In genomic region chr8:46546431-46547176, GRCm38 (mm10) we compare ENCODE assay signal across 8 mouse cellular contexts. TPM values are rescaled to one million over a fixed set of nuclear protein-coding genes. Genes with fewer than 3 reads are reported as not detected.
DNase-seq lines count a peak whose midpoint lies in the region; TF ChIP-seq lines count a peak whose summit lies in the region.
"Had no signal": no experiment of that assay in that cellular context is flagged by ENCODE, and none has a peak within 500 bp of the region (broad histone marks: within the 10 kb centered on the region; RNA-seq: fewer than 3 reads in every experiment).

No protein-coding gene starts in this region.

- intact Hi-C loops in gastrocnemius, postnatal 14 days (cut with DNase I; ENCODE audit: low total_unique reads): loop anchor here (2.0 to 10.0 kb wide), 3 partner anchors 72 to 362 kb away; partner anchors contain the start of gene Acsl1

- peak in 1 of 2 experiments; percentile 41; a peak in 2 of 4 replicates for TF ChIP-seq POLR2A in MEL (IDR thresholded peaks at IDR 0.05; ENCODE audit: control insufficient read depth in 1 of 2, insufficient read depth in 1 of 2, low read depth in 1 of 2, low read length in 2 of 2, poor library complexity in 1 of 2)
- TF ChIP-seq POLR2A in thymus, adult 2 months (IDR thresholded peaks at IDR 0.05; ENCODE audit: control insufficient read depth, extremely low read depth, insufficient read depth, low read length, poor library complexity): no peak

- H3K79me2 ChIP-seq in MEL (ENCODE audit: control insufficient read depth, insufficient read depth, low read length, poor library complexity): no peaks in the 10 kb centered on the region

- no peaks in the 10 kb centered on the region for H3K9me3 ChIP-seq in MEL (replicated peaks; ENCODE audit: insufficient read depth, low read length)
- H3K9me3 ChIP-seq: limb, embryonic 12.5 days had no signal

- no peak for TF ChIP-seq CTCF in MEL (IDR thresholded peaks at IDR 0.05 in 2 of 3, conservative IDR thresholded peaks at IDR 0.05 in 1 of 3; ENCODE audit: control insufficient read depth in 1 of 3, insufficient read depth in 1 of 3, low read depth in 2 of 3, low read length in 3 of 3, poor library complexity in 1 of 3, severe bottlenecking in 1 of 3)
- TF ChIP-seq CTCF in thymus, adult 2 months (IDR thresholded peaks at IDR 0.05; ENCODE audit: borderline replicate concordance, control insufficient read depth, extremely low read depth, insufficient read depth, low read length, poor library complexity): no peak

- peaks cover 5 to 9% of the 10 kb centered on the region in 2 experiments; a peak in 3 of 4 replicates for H3K4me1 ChIP-seq in MEL (ENCODE audit: control insufficient read depth in 1 of 2, insufficient read depth in 2 of 2, low read length in 2 of 2)
- no peaks in the 10 kb centered on the region for H3K4me1 ChIP-seq in thymus, adult 2 months (replicated peaks; ENCODE audit: control insufficient read depth, insufficient read depth, low read length)

- H3K9ac ChIP-seq in MEL (ENCODE audit: control insufficient read depth, low read depth, low read length, poor library complexity, severe bottlenecking): peak overlapping the region; percentile 57
- H3K9ac ChIP-seq: limb, embryonic 12.5 days had no signal

- no peaks in the 10 kb centered on the region for H3K27me3 ChIP-seq in MEL (ENCODE audit: control insufficient read depth in 1 of 2, insufficient read depth in 2 of 2, low read length in 2 of 2)
- no peaks in the 10 kb centered on the region; the same call in 1 of the 2 replicates for H3K27me3 ChIP-seq in thymus, adult 2 months (ENCODE audit: control insufficient read depth, insufficient read depth, low read length)
- H3K27me3 ChIP-seq: limb, embryonic 12.5 days had no signal

- peak overlapping the region; percentile 46 to 50 for H3K4me3 ChIP-seq in MEL (ENCODE audit: control insufficient read depth in 1 of 2, insufficient read depth in 1 of 2, low read depth in 2 of 2, low read length in 2 of 2)
- H3K4me3 ChIP-seq in thymus, adult 2 months (ENCODE audit: control insufficient read depth, insufficient read depth, low read length): no peak overlapping the region
- H3K4me3 ChIP-seq: limb, embryonic 12.5 days had no signal

- peak overlapping the region; percentile 86 for H3K27ac ChIP-seq in MEL (ENCODE audit: control insufficient read depth, low read depth, low read length)
- H3K27ac ChIP-seq in thymus, adult 2 months (ENCODE audit: control insufficient read depth, insufficient read depth, low read length): no peak overlapping the region
- H3K27ac ChIP-seq: limb, embryonic 12.5 days had no signal

- 59% methylated on average over 11 of the region's 11 CpGs for WGBS in thymus, adult 2 months

- TF ChIP-seq EP300 in MEL (IDR thresholded peaks at IDR 0.05; ENCODE audit: low read depth in 1 of 2, low read length in 2 of 2): peak; percentile 94 to 97

- DNase-seq in 416B (ENCODE audit: low read depth) (peak; percentile 98), MEL (ENCODE audit: low read depth, low spot score) (peak; percentile 94)
- DNase-seq in gastrocnemius, postnatal 14 days: peak; percentile 29
- DNase-seq in kidney, postnatal 36 days: peak; percentile 91 to 92
- DNase-seq in yolk sac, embryonic 10.5 days (ENCODE audit: low spot score): peak; percentile 31
- no peak for DNase-seq in layer of hippocampus, postnatal 14 days (ENCODE audit: low spot score in 2 of 2)
- no peak for DNase-seq in thymus, adult 2 months

- no peak; the same call in 1 of the 2 replicates for TF ChIP-seq RAD21 in MEL (IDR thresholded peaks at IDR 0.05; ENCODE audit: low read depth, low read length)

- H3K36me3 ChIP-seq in MEL (ENCODE audit: control insufficient read depth in 1 of 2, insufficient read depth in 2 of 2, low read length in 2 of 2): peaks cover 0 to 15% of the 10 kb centered on the region in 2 experiments; a peak in 2 of 4 replicates
- no peaks in the 10 kb centered on the region for H3K36me3 ChIP-seq in thymus, adult 2 months (ENCODE audit: control insufficient read depth, insufficient read depth, low read length)
- H3K36me3 ChIP-seq: limb, embryonic 12.5 days had no signal

TF ChIP-seq in MEL, 35 proteins besides CTCF, POLR2A, EP300 and RAD21:
- peak; percentile 95 for TF ChIP-seq ETS1 (IDR thresholded peaks at IDR 0.05; ENCODE audit: low read depth, low read length)
- TF ChIP-seq ZNF384 (IDR thresholded peaks at IDR 0.05; ENCODE audit: low read depth, low read length): no peak; the same call in 1 of the 2 replicates
- no peak; the same call in 1 of the 2 replicates for TF ChIP-seq TBP (IDR thresholded peaks at IDR 0.05; ENCODE audit: low read depth, low read length)
- peak; percentile 75 for TF ChIP-seq GABPA (IDR thresholded peaks at IDR 0.05; ENCODE audit: low read depth, low read length)
- peak; percentile 96 for TF ChIP-seq MAZ (IDR thresholded peaks at IDR 0.05; ENCODE audit: low read depth, low read length)
- TF ChIP-seq HCFC1 (IDR thresholded peaks at IDR 0.05; ENCODE audit: low read depth, low read length): peak; percentile 18; the same call in 1 of the 2 replicates
- no peak for TF ChIP-seq KAT2A (conservative IDR thresholded peaks at IDR 0.05; ENCODE audit: low read depth, low read length)
- TF ChIP-seq MAX (IDR thresholded peaks at IDR 0.05; ENCODE audit: low read length): no peak; the same call in none of the 2 replicates
- peak; percentile 66; the same call in 1 of the 2 replicates for TF ChIP-seq SIN3A (IDR thresholded peaks at IDR 0.05; ENCODE audit: low read length)
- TF ChIP-seq NRF1 (IDR thresholded peaks at IDR 0.05; ENCODE audit: insufficient read depth, low read depth, low read length, poor library complexity, severe bottlenecking): no peak
- peak; percentile 67; the same call in 1 of the 2 replicates for TF ChIP-seq MAFK (IDR thresholded peaks at IDR 0.05; ENCODE audit: borderline replicate concordance, low read depth, low read length)
- peak; percentile 97 for TF ChIP-seq TCF12 (IDR thresholded peaks at IDR 0.05; ENCODE audit: low read depth, low read length)
- TF ChIP-seq USF1 (IDR thresholded peaks at IDR 0.05; ENCODE audit: low read depth, low read length): peak; percentile 33; the same call in 1 of the 2 replicates
- TF ChIP-seq ELF1 (IDR thresholded peaks at IDR 0.05; ENCODE audit: low read depth, low read length): no peak
- TF ChIP-seq RCOR1 (IDR thresholded peaks at IDR 0.05; ENCODE audit: low read depth, low read length): peak; percentile 64
- peak; percentile 98 for TF ChIP-seq TAL1 (IDR thresholded peaks at IDR 0.05; ENCODE audit: low read length)
- no peak for TF ChIP-seq CHD2 (IDR thresholded peaks at IDR 0.05; ENCODE audit: low read length)
- TF ChIP-seq MYB (IDR thresholded peaks at IDR 0.05; ENCODE audit: low read depth, low read length): peak; percentile 93
- TF ChIP-seq POLR2AphosphoS5 (IDR thresholded peaks at IDR 0.05; ENCODE audit: borderline replicate concordance, low read depth, low read length): no peak
- 0 out of 2 replicates have a peak, but pooled peaks have one; percentile 11 for TF ChIP-seq MEF2A (IDR thresholded peaks at IDR 0.05; ENCODE audit: extremely low read depth, insufficient replicate concordance, low read depth, low read length, poor library complexity, severe bottlenecking)
- 0 out of 2 replicates have a peak, but pooled peaks have one; percentile 17 for TF ChIP-seq MYC (IDR thresholded peaks at IDR 0.05; ENCODE audit: low read depth, low read length)
- TF ChIP-seq POLR2AphosphoS2 (IDR thresholded peaks at IDR 0.05; ENCODE audit: low read length): no peak
- TF ChIP-seq MXI1 (IDR thresholded peaks at IDR 0.05; ENCODE audit: low read depth, low read length): peak; percentile 77
- TF ChIP-seq ZC3H11A (IDR thresholded peaks at IDR 0.05; ENCODE audit: low read depth, low read length): peak; percentile 12; the same call in 1 of the 2 replicates
- peak; percentile 47; the same call in 1 of the 2 replicates for TF ChIP-seq NELFE (IDR thresholded peaks at IDR 0.05; ENCODE audit: low read depth, low read length)
- TF ChIP-seq GATA1 (IDR thresholded peaks at IDR 0.05; ENCODE audit: low read depth, low read length): peak; percentile 82
- no peak for TF ChIP-seq ZKSCAN1 (IDR thresholded peaks at IDR 0.05; ENCODE audit: low read depth, low read length)
- peak; percentile 85; the same call in 1 of the 2 replicates for TF ChIP-seq BHLHE40 (IDR thresholded peaks at IDR 0.05; ENCODE audit: borderline replicate concordance, low read depth, low read length)
TF ChIP-seq in MEL: peak in this region for 18.

RNA-seq across cellular contexts. Expression of gene Cenpu, which starts 5.2 kb away (rescaled TPM):
- 20.6 and 30.7 TPM in 2 replicates for total RNA-seq in MEL (2012; rRNA removed)
- 100 to 1,000 TPM in 1 of 2 experiments, 10 to 100 TPM in 1; 42.5 to 446 TPM for polyA plus RNA-seq in MEL (2012; ENCODE audit: insufficient read depth in 1 of 2, insufficient read length in 2 of 2, low read depth in 1 of 2, low replicate concordance in 2 of 2, missing spikeins in 1 of 2)
- 1 to 10 TPM in 1 of 2 experiments, under 1 TPM in 1; 0.55 to 1.1 TPM for total RNA-seq in gastrocnemius, postnatal 14 days (2021)
- 1 to 10 TPM; 1.4 to 1.7 TPM for total RNA-seq in layer of hippocampus, postnatal 14 days (2021)
- 4.6 and 5.1 TPM in 2 replicates for polyA plus RNA-seq in thymus, adult 2 months (2012; rRNA removed)

Comparison
In these comparisons a context has a peak if more than half of its experiments do, and no peak if none do; other contexts are left out.
1. DNase-seq: peak in 416B (single experiment), MEL (single experiment), gastrocnemius, postnatal 14 days (single experiment), kidney, postnatal 36 days (2 of 2) and yolk sac, embryonic 10.5 days (single experiment); none in layer of hippocampus, postnatal 14 days (0 of 2) and thymus, adult 2 months (single experiment).